Mouse (Mus musculus) frontal cortex, postnatal 36 days (tissue): ENCODE measurements around the gene Phf24.

ENCODE experiments used
- DNase-seq, 2 experiments: peaks; one replicate each; pipeline ENCODE4 v3.0.0; 2022; ENCODE audit warnings: low spot score in 2 of 2

Phf24 gene

GRCm38 (mm10) chr4:42913391-42913790 is 3.1 kb upstream of the Phf24 start:
- no peak for DNase-seq

GRCm38 (mm10) chr4:42915311-42915710 is 1.1 kb upstream of the Phf24 start:
- DNase-seq, result no peak

DNA sequence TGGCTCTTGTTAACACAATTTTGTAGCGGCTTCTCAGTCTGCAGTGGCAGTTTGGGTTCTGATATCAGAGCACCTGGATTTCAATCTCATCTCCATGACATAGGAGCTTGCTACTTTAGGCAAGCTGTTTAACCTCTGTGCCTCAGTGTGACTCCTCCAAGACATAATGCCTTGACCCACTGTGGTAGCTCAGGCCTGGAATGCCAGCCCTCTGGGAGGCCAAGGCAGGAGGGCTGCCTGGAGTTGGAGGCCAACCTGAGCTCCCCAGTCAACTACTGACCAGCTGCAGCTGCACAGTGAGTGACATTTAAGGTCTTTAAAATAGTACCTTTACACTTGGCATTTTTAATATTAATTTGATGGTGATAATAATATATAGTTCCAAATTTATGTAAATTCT is 494 bp upstream of the Phf24 start:
- no peak for DNase-seq

- no peak for DNase-seq
These were observed 928 bp downstream of the Phf24 start for GRCm38 (mm10) chr4:42917402-42917774.

DNA sequence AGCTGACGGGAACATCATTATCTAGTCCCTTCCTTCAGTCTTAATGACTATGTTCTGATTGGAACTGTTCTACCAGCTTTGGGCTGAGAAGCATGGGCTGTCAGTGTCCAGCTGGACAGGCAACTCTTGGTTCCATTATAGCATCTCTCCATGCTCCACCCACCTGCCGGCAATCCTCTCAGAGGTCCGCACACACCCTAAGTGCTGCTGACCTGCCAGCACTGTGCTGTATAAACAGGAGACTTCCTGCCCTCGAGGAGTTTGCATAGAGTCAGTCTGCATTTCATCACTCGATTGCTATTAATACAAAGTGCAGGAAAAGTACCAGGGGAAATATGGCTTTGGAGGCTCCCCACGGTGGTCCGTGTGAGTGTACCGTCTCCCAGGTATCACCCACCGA is 4.3 kb downstream of the Phf24 start:
- DNase-seq, result no peak

- DNase-seq, result peak in 1 of 2 experiments; percentile 75
These were observed 5.1 kb downstream of the Phf24 start for GRCm38 (mm10) chr4:42921536-42921935.

DNA sequence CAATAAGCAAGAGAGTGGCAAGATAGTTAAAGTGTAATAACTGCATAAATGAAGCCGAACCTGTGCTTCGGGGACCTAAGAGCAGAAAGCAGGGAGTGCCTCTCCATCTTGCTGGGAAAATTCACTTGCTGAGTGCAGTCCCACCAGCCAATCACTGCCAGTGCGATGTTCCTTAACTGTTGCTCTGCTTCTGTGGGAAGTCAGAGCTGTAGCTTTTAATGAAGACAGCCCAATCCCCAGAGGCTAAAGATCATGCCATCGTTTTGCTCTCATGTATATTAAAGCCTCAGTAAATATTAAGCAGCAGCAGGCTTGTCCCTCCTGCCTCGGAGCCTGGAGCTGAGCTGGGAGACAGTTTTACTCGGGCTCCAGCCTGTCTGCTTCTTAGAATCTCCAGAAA is 5.6 kb downstream of the Phf24 start:
- no peak for DNase-seq

GRCm38 (mm10) chr4:42922461-42922860 is 6.0 kb downstream of the Phf24 start:
- DNase-seq, result no peak

DNA sequence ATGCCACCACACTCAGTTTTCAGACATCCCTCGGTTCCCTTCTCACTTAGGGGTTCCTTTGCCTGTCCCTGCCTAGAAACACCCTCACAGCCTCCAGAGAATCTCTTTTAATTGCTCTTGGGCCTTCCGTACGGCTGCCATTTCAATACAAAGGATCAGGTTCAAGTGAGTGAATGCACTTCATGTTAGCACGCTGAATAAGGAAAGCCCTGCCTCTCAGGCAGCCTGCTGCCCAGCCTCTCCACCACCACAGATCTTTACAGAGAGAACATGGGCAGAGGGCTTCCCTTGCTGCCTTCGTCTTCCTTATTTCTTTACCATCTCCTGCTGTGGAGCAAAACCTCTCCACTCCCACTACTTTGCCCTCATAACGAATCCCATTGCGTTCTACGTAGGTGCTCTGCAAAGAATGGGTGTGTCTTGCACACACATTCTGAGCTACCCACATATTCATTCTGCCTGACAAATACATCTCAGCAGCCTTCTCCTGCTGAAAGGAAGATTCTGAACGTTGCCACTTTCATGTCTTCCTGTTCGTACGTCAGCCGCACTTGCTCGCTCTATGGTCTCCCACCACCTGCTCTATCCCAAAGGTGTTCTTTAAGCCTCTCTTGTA is 7.7 kb downstream of the Phf24 start:
- DNase-seq, result no peak

DNA sequence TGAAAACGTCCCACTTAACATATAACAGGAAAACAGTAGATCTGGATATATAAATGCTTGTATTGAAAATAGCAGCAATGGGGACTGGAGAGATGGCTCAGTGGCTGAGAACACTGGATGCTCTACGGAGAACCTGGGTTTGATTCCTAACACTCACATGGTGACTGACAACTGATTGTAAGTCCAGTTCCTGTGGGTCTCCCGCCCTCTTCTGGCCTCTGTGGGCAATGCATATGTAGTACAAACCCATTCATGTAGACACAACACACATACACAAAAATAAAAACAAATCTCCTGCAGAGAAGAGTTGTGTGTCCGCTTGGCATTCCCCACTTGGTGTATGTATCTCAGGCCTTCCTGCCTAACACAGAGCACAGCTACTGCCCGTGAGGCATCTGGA is 11.7 kb downstream of the Phf24 start:
- DNase-seq, result no peak

- no peak for DNase-seq
These were observed 12.5 kb downstream of the Phf24 start for GRCm38 (mm10) chr4:42928952-42929351.

- no peak for DNase-seq
These were observed 15.9 kb downstream of the Phf24 start for GRCm38 (mm10) chr4:42932229-42932969.

GRCm38 (mm10) chr4:42933630-42934029 is 17.2 kb downstream of the Phf24 start:
- DNase-seq, result peak in 1 of 2 experiments; percentile 65

GRCm38 (mm10) chr4:42941396-42941795 is 24.9 kb downstream of the Phf24 start:
- no peak for DNase-seq

DNA sequence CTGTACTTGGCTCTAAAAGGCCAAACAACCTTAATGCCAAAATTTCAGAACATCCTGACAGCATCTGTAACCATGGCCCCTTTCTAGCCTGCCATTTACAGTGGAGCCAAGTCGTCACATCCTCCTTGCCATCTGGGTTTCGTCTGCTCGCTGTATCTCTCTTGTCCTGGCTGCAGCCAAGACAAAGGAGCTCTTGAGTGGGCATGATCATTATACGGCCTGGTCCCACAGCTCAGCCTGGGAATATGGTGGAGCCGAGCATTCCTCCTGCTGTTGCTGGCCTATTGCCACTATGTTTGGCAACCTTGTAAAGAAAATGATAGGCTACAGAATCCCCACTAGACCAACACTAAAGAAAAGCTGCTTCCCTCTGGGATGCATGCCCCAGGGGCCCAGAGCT is 26.9 kb downstream of the Phf24 start:
- no peak for DNase-seq

DNA sequence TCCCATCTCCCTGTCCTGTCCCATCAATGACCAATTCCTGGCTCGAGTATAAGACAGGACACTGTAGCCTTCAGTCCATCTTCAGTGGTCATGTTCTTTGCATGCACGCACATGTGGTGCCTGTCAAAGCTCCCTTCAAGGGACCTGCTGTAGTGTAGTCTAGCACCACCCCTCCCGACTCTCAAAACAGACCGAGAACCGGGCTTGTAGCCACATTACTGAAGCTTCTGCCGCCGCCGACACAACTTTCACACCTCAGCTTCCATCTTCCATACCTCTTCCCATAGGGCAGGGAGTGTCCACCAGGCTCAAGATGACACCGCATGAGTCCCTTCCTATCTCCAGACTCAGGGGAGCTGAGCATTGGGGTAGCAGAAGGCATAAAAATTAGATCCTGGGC is 27.7 kb downstream of the Phf24 start:
- no peak for DNase-seq

- DNase-seq, result no peak
These were observed 28.6 kb downstream of the Phf24 start for GRCm38 (mm10) chr4:42945043-42945442.

DNA sequence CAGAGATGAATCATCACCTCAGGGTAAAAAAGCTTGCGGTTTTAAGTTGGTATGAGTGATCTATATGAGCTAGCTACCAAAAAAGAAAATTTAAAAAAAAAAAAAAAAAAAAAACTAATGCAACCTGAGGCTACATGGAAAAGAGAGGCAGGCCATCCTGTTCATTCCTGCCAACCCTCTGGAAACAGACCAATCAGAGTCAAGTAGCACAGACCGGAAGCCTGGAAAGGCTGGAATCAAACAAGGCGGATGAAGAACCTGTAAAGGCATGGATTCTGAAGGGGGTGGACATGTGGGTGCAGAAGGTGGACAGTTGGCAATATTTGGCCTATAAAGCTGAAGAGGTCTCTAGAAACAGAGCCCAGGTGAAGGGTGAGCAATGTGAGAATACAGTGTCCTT is 29.0 kb downstream of the Phf24 start:
- DNase-seq, result no peak

DNA sequence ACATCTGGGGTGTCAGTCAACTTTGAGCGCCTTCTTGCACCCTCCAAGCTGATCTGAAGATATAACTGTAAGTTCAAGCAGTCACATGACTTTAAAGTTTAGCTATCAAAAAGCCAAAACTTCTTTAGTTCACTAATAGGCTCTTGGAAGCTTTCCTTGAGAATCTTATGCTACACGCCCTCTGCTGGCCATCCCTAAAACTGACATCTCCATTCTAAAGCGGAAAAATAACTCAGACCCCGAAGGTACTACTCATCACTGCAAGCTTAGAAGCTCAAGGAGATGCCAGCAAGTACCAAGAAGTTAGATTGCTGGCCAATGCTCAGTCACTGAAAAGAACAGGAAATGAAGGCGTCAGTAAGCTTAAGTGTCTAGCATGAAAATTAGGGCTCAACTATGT is 29.5 kb downstream of the Phf24 start:
- DNase-seq, result peak; percentile 74 to 87

DNA sequence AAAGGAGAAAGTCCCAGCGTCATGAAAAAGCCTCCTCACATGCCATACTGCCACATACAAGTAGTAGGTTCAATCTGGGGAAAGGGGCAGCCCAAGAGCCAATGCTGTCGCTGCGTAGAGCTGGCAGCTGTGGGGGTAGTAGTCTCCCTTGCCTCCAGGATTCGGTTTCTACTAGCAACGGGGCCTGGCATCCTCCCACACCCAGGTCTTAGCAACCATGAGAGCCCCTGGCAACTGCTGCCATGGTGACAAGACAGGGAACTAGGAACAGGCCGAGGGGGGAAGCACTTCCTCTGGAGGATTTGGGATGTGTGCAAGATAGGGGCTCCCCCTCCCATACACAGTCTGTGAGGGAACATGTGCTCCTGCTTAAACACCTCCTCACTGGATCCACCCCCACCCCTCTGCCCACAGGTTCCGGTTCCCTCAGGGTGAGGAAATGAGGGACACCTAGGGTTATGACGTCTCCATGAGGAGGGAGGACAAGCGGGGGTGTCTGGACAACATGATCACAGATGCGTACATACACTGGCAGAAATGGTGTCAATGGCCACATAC is 30.4 kb downstream of the Phf24 start:
- DNase-seq, result peak; percentile 90 to 93

GRCm38 (mm10) chr4:42948527-42948926 is 32.1 kb downstream of the Phf24 start:
- peak in 1 of 2 experiments; percentile 65 for DNase-seq

GRCm38 (mm10) chr4:42949051-42949675 is 32.7 kb downstream of the Phf24 start:
- no peak for DNase-seq

DNA sequence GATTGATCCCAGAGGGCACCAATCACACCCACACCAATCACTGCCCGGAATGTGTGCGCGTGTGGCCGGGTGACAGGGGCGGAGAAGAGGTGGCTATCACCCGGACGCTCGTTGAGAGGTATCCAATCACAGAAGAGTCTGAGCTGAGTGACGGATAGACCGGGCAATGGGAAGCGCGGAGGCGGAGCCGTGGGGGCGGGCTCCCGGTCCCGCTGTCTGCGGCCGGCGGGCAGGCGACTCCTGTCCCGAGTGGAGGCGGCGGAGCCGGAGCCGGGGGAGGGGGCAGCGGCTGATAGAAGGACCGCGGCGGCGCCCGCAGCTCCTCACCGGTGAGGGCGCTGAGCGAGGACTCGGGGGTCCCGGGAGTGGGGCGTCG is 33.2 kb downstream of the Phf24 start, which contains the start of gene Dnajb5:
TSS of gene Dnajb5 (plus strand) at position 139 of the 376 bp plus-strand sequence.
- DNase-seq, result peak; percentile 99 to 100
